Mouse (Mus musculus): ENCODE results near the gene Pdzk1ip1. TPM values are rescaled to one million over a fixed set of nuclear protein-coding genes. Genes with fewer than 3 reads are reported as not detected.

Gene Pdzk1ip1
- polyA plus RNA-seq, 1 experiment = 3.4 TPM

GRCm38 (mm10) chr4:115057674-115058316 lies 30.7 kb upstream of the Pdzk1ip1 start:
- peak; percentile 36 for DNase-seq (ENCODE audit: low read depth)
- TF ChIP-seq POLR2A (IDR thresholded peaks at IDR 0.05; ENCODE audit: borderline replicate concordance, extremely low read depth, insufficient read depth, insufficient read length, poor library complexity, severe bottlenecking) (0 out of 2 replicates have a peak, but pooled peaks have one; percentile 1), CTCF (IDR thresholded peaks at IDR 0.05; ENCODE audit: borderline replicate concordance, extremely low read depth, insufficient read depth, insufficient read length) (no peak)

GRCm38 (mm10) chr4:115058317-115058761 lies 30.2 kb upstream of the Pdzk1ip1 start:
- TF ChIP-seq POLR2A (IDR thresholded peaks at IDR 0.05; ENCODE audit: borderline replicate concordance, extremely low read depth, insufficient read depth, insufficient read length, poor library complexity, severe bottlenecking) (no peak), CTCF (IDR thresholded peaks at IDR 0.05; ENCODE audit: borderline replicate concordance, extremely low read depth, insufficient read depth, insufficient read length) (no peak)
- peak; percentile 65 for DNase-seq (ENCODE audit: low read depth)

- TF ChIP-seq CTCF (IDR thresholded peaks at IDR 0.05; ENCODE audit: borderline replicate concordance, extremely low read depth, insufficient read depth, insufficient read length) (no peak), POLR2A (IDR thresholded peaks at IDR 0.05; ENCODE audit: borderline replicate concordance, extremely low read depth, insufficient read depth, insufficient read length, poor library complexity, severe bottlenecking) (no peak)
- DNase-seq (ENCODE audit: low read depth) = peak; percentile 30
These were observed 29.5 kb upstream of the Pdzk1ip1 start for GRCm38 (mm10) chr4:115058871-115059590.

GRCm38 (mm10) chr4:115059871-115060270 lies 28.6 kb upstream of the Pdzk1ip1 start:
- DNase-seq (ENCODE audit: low read depth) = peak; percentile 40
- no peak for TF ChIP-seq POLR2A (IDR thresholded peaks at IDR 0.05; ENCODE audit: borderline replicate concordance, extremely low read depth, insufficient read depth, insufficient read length, poor library complexity, severe bottlenecking)
- no peak for TF ChIP-seq CTCF (IDR thresholded peaks at IDR 0.05; ENCODE audit: borderline replicate concordance, extremely low read depth, insufficient read depth, insufficient read length)

- TF ChIP-seq CTCF (IDR thresholded peaks at IDR 0.05; ENCODE audit: borderline replicate concordance, extremely low read depth, insufficient read depth, insufficient read length) (no peak), POLR2A (IDR thresholded peaks at IDR 0.05; ENCODE audit: borderline replicate concordance, extremely low read depth, insufficient read depth, insufficient read length, poor library complexity, severe bottlenecking) (no peak)
- DNase-seq (ENCODE audit: low read depth) = no peak
These were observed 27.8 kb upstream of the Pdzk1ip1 start for GRCm38 (mm10) chr4:115060753-115061152.

GRCm38 (mm10) chr4:115062540-115062874 lies 26.0 kb upstream of the Pdzk1ip1 start:
- DNase-seq (ENCODE audit: low read depth) = peak; percentile 25
- TF ChIP-seq POLR2A (IDR thresholded peaks at IDR 0.05; ENCODE audit: borderline replicate concordance, extremely low read depth, insufficient read depth, insufficient read length, poor library complexity, severe bottlenecking) = no peak

GRCm38 (mm10) chr4:115062875-115063517 lies 25.5 kb upstream of the Pdzk1ip1 start:
- DNase-seq (ENCODE audit: low read depth) = peak; percentile 77
- TF ChIP-seq CTCF (IDR thresholded peaks at IDR 0.05; ENCODE audit: borderline replicate concordance, extremely low read depth, insufficient read depth, insufficient read length) (no peak), POLR2A (IDR thresholded peaks at IDR 0.05; ENCODE audit: borderline replicate concordance, extremely low read depth, insufficient read depth, insufficient read length, poor library complexity, severe bottlenecking) (no peak)

GRCm38 (mm10) chr4:115063518-115064239 lies 24.8 kb upstream of the Pdzk1ip1 start:
- TF ChIP-seq POLR2A (IDR thresholded peaks at IDR 0.05; ENCODE audit: borderline replicate concordance, extremely low read depth, insufficient read depth, insufficient read length, poor library complexity, severe bottlenecking) (no peak), CTCF (IDR thresholded peaks at IDR 0.05; ENCODE audit: borderline replicate concordance, extremely low read depth, insufficient read depth, insufficient read length) (no peak)
- peak; percentile 11 for DNase-seq (ENCODE audit: low read depth)

- no peak for DNase-seq (ENCODE audit: low read depth)
- no peak for TF ChIP-seq CTCF (IDR thresholded peaks at IDR 0.05; ENCODE audit: borderline replicate concordance, extremely low read depth, insufficient read depth, insufficient read length)
- no peak for TF ChIP-seq POLR2A (IDR thresholded peaks at IDR 0.05; ENCODE audit: borderline replicate concordance, extremely low read depth, insufficient read depth, insufficient read length, poor library complexity, severe bottlenecking)
These were observed 16.8 kb upstream of the Pdzk1ip1 start for GRCm38 (mm10) chr4:115071668-115072067.

- no peak for TF ChIP-seq CTCF (IDR thresholded peaks at IDR 0.05; ENCODE audit: borderline replicate concordance, extremely low read depth, insufficient read depth, insufficient read length)
- TF ChIP-seq POLR2A (IDR thresholded peaks at IDR 0.05; ENCODE audit: borderline replicate concordance, extremely low read depth, insufficient read depth, insufficient read length, poor library complexity, severe bottlenecking) = no peak
- DNase-seq (ENCODE audit: low read depth) = no peak
These were observed 13.7 kb upstream of the Pdzk1ip1 start for GRCm38 (mm10) chr4:115074789-115075188.
